Mouse (Mus musculus): Measurements from ENCODE around the gene Map2k5. TPM values are rescaled to one million over a fixed set of nuclear protein-coding genes. Genes with fewer than 3 reads are reported as not detected.

The Map2k5 gene
- polyA plus RNA-seq, 1 experiment from 2014 or later: 37.2 TPM

- H3K4me3 ChIP-seq: no peak overlapping the region
- H3K4me1 ChIP-seq: peaks cover 22% of the 10 kb centered on the region
- 87% methylated on average over 2 of the region's 2 CpGs for WGBS
- H3K9ac ChIP-seq: no peak overlapping the region
- no peak for ATAC-seq (ENCODE audit: low FRiP score, low read depth)
- peaks cover 38% of the 10 kb centered on the region for H3K36me3 ChIP-seq
- H3K9me3 ChIP-seq: no peaks in the 10 kb centered on the region
- H3K27me3 ChIP-seq: no peaks in the 10 kb centered on the region
- no peak overlapping the region for H3K4me2 ChIP-seq (replicated peaks)
- no peak overlapping the region for H3K27ac ChIP-seq
Measured at GRCm38 (mm10) chr9:63373315-63373714, 4.4 kb downstream of the Map2k5 start.

DNA sequence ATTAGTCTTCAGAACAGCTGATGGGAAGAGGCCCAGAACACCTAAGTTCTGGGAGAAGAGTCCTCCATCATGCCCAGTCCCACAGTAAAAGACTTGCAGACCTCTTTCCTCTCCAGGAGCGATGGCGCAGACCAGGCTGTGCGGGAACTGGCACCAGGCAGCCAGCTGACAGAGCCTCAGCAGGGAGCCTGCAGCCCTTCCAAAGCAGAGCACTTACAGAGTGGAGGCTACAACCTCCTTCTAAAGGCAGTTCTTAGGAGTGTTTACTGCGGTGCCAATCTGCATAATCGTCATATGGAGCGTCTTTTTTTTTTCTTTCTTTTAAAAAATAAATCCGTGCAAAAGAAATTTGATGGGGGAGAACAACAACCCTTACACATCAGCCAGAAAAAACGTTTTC lies 5.2 kb downstream of the Map2k5 start:
- Histone ChIP-seq H3K4me2 (replicated peaks) (no peak overlapping the region), H3K9me3 (no peaks in the 10 kb centered on the region), H3K27me3 (no peaks in the 10 kb centered on the region), H3K27ac (no peak overlapping the region), H3K36me3 (peaks cover 38% of the 10 kb centered on the region), H3K4me1 (peaks cover 22% of the 10 kb centered on the region), H3K4me3 (no peak overlapping the region), H3K9ac (no peak overlapping the region)
- ATAC-seq (ENCODE audit: low FRiP score, low read depth): no peak
- 76% methylated on average over 8 of the region's 8 CpGs for WGBS

DNA sequence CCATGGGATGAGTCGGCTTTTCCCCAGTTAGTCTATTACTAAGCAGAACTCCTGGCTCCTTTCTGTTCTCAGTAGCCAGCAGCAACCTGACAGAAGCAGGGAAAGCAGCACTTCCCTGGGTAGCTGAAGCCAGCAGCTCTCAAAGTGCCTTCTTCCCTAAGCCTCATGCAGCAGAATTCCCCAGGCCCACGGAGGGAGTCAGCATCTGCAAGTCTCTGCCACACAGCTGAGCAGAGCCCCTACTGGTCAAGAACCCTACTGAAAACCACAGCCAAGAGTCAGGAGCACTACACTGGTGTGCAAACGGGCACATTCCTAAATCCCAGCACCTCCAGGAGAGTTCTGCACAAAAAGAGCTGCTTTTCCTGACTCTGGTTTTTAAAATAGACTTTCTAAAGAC lies 17.3 kb downstream of the Map2k5 start:
- Histone ChIP-seq H3K9me3 (no peaks in the 10 kb centered on the region), H3K27me3 (no peaks in the 10 kb centered on the region), H3K36me3 (peaks cover 25% of the 10 kb centered on the region), H3K4me2 (replicated peaks) (no peak overlapping the region), H3K4me1 (0 out of 2 replicates have a peak, but pooled peaks cover 7% of the 10 kb centered on the region), H3K4me3 (no peak overlapping the region), H3K27ac (no peak overlapping the region), H3K9ac (no peak overlapping the region)
- no peak for ATAC-seq (ENCODE audit: low FRiP score, low read depth)
- 55% methylated on average over 3 of the region's 3 CpGs for WGBS

GRCm38 (mm10) chr9:63359016-63359415 lies 18.7 kb downstream of the Map2k5 start:
- peaks cover 25% of the 10 kb centered on the region for H3K36me3 ChIP-seq
- ATAC-seq (ENCODE audit: low FRiP score, low read depth): no peak
- 0 out of 2 replicates have a peak, but pooled peaks cover 7% of the 10 kb centered on the region for H3K4me1 ChIP-seq
- no peaks in the 10 kb centered on the region for H3K9me3 ChIP-seq
- WGBS: 86% methylated on average over 5 of the region's 5 CpGs
- no peak overlapping the region for H3K4me3 ChIP-seq
- H3K27me3 ChIP-seq: no peaks in the 10 kb centered on the region
- no peak overlapping the region for H3K4me2 ChIP-seq (replicated peaks)
- H3K9ac ChIP-seq: no peak overlapping the region
- no peak overlapping the region for H3K27ac ChIP-seq

- Histone ChIP-seq H3K4me3 (no peak overlapping the region), H3K9me3 (no peaks in the 10 kb centered on the region), H3K4me2 (replicated peaks) (no peak overlapping the region), H3K27me3 (no peaks in the 10 kb centered on the region), H3K4me1 (no peaks in the 10 kb centered on the region), H3K9ac (no peak overlapping the region), H3K36me3 (peaks cover 26% of the 10 kb centered on the region), H3K27ac (no peak overlapping the region)
- 88% methylated on average over 4 of the region's 4 CpGs for WGBS
- no peak for ATAC-seq (ENCODE audit: low FRiP score, low read depth)
Measured at GRCm38 (mm10) chr9:63356721-63357120, 21.0 kb downstream of the Map2k5 start.

GRCm38 (mm10) chr9:63356278-63356677 lies 21.4 kb downstream of the Map2k5 start:
- Histone ChIP-seq H3K4me2 (replicated peaks) (no peak overlapping the region), H3K27ac (no peak overlapping the region), H3K4me3 (no peak overlapping the region), H3K9me3 (no peaks in the 10 kb centered on the region), H3K9ac (no peak overlapping the region), H3K36me3 (peaks cover 26% of the 10 kb centered on the region), H3K4me1 (no peaks in the 10 kb centered on the region), H3K27me3 (no peaks in the 10 kb centered on the region)
- 83% methylated on average over 9 of the region's 9 CpGs for WGBS
- ATAC-seq (ENCODE audit: low FRiP score, low read depth): no peak

DNA sequence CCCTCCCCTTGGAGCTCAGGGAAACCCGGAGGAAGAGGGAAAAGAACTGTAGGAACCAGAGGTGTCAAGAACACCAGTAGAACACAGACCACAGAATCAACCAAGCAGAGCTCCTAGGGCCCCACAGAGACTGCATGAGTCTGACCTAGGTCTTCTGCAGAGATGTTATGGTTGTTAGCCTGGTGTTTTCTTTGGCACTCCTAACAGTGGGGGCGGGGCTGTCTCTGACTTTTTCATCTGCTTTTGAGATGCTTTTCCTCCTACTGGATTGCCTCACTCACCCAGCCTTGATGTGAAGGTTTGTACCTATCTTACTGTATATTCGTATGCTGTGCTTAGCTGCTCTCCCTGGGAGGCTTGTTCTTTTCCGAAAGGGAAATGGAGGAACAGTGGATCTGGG lies 23.5 kb downstream of the Map2k5 start:
- WGBS: 77% methylated on average over 4 of the region's 4 CpGs

GRCm38 (mm10) chr9:63350030-63350429 lies 27.7 kb downstream of the Map2k5 start:
- H3K4me3 ChIP-seq: no peak overlapping the region
- H3K9ac ChIP-seq: no peak overlapping the region
- no peak overlapping the region for H3K27ac ChIP-seq
- H3K4me1 ChIP-seq: peaks cover 6% of the 10 kb centered on the region
- no peaks in the 10 kb centered on the region for H3K27me3 ChIP-seq
- H3K4me2 ChIP-seq (replicated peaks): no peak overlapping the region
- ATAC-seq (ENCODE audit: low FRiP score, low read depth): no peak
- 88% methylated on average over 8 of the region's 8 CpGs for WGBS
- H3K9me3 ChIP-seq: no peaks in the 10 kb centered on the region
- peaks cover 11% of the 10 kb centered on the region; the same call in 1 of the 2 replicates for H3K36me3 ChIP-seq

More for the DNA sequence above, 23.5 kb downstream of the Map2k5 start:
- Histone ChIP-seq H3K9ac (no peak overlapping the region), H3K27me3 (no peaks in the 10 kb centered on the region), H3K4me2 (replicated peaks) (no peak overlapping the region), H3K4me1 (peaks cover 5% of the 10 kb centered on the region), H3K4me3 (no peak overlapping the region), H3K9me3 (no peaks in the 10 kb centered on the region), H3K36me3 (peaks cover 32% of the 10 kb centered on the region), H3K27ac (no peak overlapping the region)
- ATAC-seq (ENCODE audit: low FRiP score, low read depth): no peak

GRCm38 (mm10) chr9:63349241-63349640 lies 28.5 kb downstream of the Map2k5 start:
- 79% methylated on average over 3 of the region's 3 CpGs for whole genome bisulfite sequencing
- Histone ChIP-seq H3K27me3 (no peaks in the 10 kb centered on the region), H3K9me3 (no peaks in the 10 kb centered on the region), H3K4me3 (no peak overlapping the region), H3K36me3 (peaks cover 13% of the 10 kb centered on the region; the same call in 1 of the 2 replicates), H3K4me1 (peaks cover 6% of the 10 kb centered on the region), H3K4me2 (replicated peaks) (no peak overlapping the region), H3K27ac (no peak overlapping the region), H3K9ac (no peak overlapping the region)
- no peak for ATAC-seq (ENCODE audit: low FRiP score, low read depth)

GRCm38 (mm10) chr9:63348146-63348545 lies 29.6 kb downstream of the Map2k5 start:
- Histone ChIP-seq H3K27ac (no peak overlapping the region), H3K36me3 (0 out of 2 replicates have a peak, but pooled peaks cover 10% of the 10 kb centered on the region), H3K4me2 (replicated peaks) (no peak overlapping the region), H3K9ac (peak overlapping the region; percentile 8; the same call in 1 of the 2 replicates), H3K27me3 (no peaks in the 10 kb centered on the region), H3K4me1 (peaks cover 6% of the 10 kb centered on the region), H3K9me3 (no peaks in the 10 kb centered on the region), H3K4me3 (no peak overlapping the region)
- WGBS: 70% methylated on average over 1 of the region's 1 CpGs
- ATAC-seq (ENCODE audit: low FRiP score, low read depth): no peak

DNA sequence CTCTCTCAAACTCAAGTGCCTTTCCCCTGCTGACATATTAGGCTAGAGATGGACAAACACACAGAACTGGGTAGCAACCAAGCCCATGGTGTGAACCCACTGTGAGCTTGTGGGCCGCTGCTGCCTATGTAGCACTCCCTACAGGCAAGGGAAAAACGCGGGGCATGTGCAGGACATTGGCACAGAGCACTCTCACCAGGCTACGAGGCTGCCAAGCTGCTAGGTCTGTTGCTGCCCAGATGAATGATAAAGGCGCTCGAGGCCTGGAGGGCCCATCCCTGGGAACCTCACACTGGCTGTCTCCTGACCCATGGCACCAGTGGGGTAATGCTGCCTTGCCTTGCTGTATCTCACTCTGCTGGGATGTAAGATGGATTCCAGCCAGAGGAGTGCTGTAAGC lies 31.7 kb downstream of the Map2k5 start:
- H3K27me3 ChIP-seq: no peaks in the 10 kb centered on the region
- WGBS: 86% methylated on average over 6 of the region's 6 CpGs
- H3K4me3 ChIP-seq: no peak overlapping the region
- ATAC-seq (ENCODE audit: low FRiP score, low read depth): no peak
- no peaks in the 10 kb centered on the region for H3K9me3 ChIP-seq
- no peak overlapping the region for H3K4me2 ChIP-seq (replicated peaks)
- no peak overlapping the region for H3K27ac ChIP-seq
- H3K4me1 ChIP-seq: peaks cover 6% of the 10 kb centered on the region
- peaks cover 16% of the 10 kb centered on the region for H3K36me3 ChIP-seq
- no peak overlapping the region for H3K9ac ChIP-seq

GRCm38 (mm10) chr9:63341761-63342160 lies 35.9 kb downstream of the Map2k5 start:
- Histone ChIP-seq H3K9ac (no peak overlapping the region), H3K27me3 (no peaks in the 10 kb centered on the region), H3K9me3 (no peaks in the 10 kb centered on the region), H3K4me3 (no peak overlapping the region), H3K4me1 (peaks cover 15% of the 10 kb centered on the region), H3K36me3 (peaks cover 21% of the 10 kb centered on the region), H3K4me2 (replicated peaks) (no peak overlapping the region), H3K27ac (no peak overlapping the region)
- WGBS: 78% methylated on average over 3 of the region's 3 CpGs
- no peak for ATAC-seq (ENCODE audit: low FRiP score, low read depth)

- H3K36me3 ChIP-seq: peaks cover 41% of the 10 kb centered on the region
- 33% methylated on average over 6 of the region's 6 CpGs for WGBS
- no peak overlapping the region for H3K4me3 ChIP-seq
- H3K4me2 ChIP-seq (replicated peaks): no peak overlapping the region
- no peaks in the 10 kb centered on the region for H3K27me3 ChIP-seq
- H3K9me3 ChIP-seq: no peaks in the 10 kb centered on the region
- H3K4me1 ChIP-seq: peaks cover 15% of the 10 kb centered on the region
- no peak overlapping the region for H3K9ac ChIP-seq
- H3K27ac ChIP-seq: no peak overlapping the region
- no peak for ATAC-seq (ENCODE audit: low FRiP score, low read depth)
Measured at GRCm38 (mm10) chr9:63339256-63339655, 38.4 kb downstream of the Map2k5 start.
